Mouse (Mus musculus) small intestine, adult 2 months (tissue): ENCODE measurements around the gene Pdss2.

Source experiments
- CTCF ChIP-seq: fragments of 200-500 bp; IDR thresholded peaks from 2 replicates; pipeline ENCODE4 v1.5.1; 2012; ENCODE audit warnings: low read depth, mild to moderate bottlenecking, control low read depth, inconsistent platforms, low read length, moderate library complexity, mixed read lengths; ENCODE audit not compliant: insufficient replicate concordance, insufficient read length; ENCODE audit errors: extremely low read depth
- POLR2A ChIP-seq: fragments of 200-500 bp; IDR thresholded peaks from 2 replicates; pipeline ENCODE4 v1.6.1; 2012; ENCODE audit warnings: low read depth, mild to moderate bottlenecking, control low read depth, inconsistent platforms, low read length, moderate library complexity

DNA sequence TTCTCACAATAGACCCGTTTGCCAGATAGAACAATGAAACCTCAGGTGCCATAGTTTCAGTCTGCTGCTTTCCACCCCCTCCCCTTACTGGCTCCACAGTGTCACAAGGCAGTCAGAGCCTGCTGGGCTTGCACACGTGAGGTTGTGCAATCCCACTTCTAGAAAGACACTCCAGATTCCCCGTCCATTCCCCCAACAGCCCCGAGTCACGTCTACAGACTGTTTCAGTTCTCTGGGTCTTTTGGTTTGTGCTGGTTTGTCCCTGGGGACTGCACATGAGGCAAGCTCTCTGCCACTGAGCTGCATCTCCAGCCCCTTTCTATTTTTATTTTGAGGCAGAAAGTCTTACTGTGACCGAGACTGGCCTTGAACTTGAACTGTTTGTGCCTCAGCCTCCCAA, 196.1 kb downstream of the Pdss2 start:
- no peak for TF ChIP-seq CTCF
- TF ChIP-seq POLR2A, result no peak
